Mouse (Mus musculus) heart, postnatal 0 days (tissue): Measurements from ENCODE around the gene Dact3.

Experiments
- CTCF ChIP-seq: IDR thresholded peaks from 2 replicates; pipeline ENCODE4 v1.5.1; 2016; ENCODE audit warnings: antibody characterized with exemption, control low read depth, low read depth
- EP300 ChIP-seq: IDR thresholded peaks from 2 replicates; pipeline ENCODE4 v1.6.1; 2016; ENCODE audit warnings: antibody characterized with exemption, low read depth

DNA sequence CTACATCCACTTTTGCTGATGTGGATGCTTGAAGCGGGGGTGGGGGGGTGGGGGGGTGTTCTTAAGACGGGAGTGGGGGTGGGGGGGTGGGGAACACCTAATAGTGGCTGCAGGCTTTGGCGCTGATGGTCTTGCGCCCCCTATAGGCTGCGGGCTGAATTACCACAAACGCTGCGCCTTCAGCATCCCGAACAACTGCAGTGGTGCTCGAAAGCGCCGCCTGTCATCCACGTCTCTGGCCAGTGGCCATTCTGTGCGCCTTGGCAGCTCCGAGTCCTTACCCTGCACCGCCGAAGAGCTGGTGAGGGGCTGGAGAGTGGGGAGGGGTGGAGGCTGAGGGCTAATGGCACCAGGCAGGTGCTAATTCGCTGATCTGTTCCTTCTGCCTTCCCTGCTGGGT, 26.5 kb upstream of the Dact3 start:
- TF ChIP-seq CTCF (peak; percentile 46), EP300 (no peak)
